Mouse (Mus musculus): ENCODE data around the gene Apobr. TPM values are rescaled to one million over a fixed set of nuclear protein-coding genes. Genes with fewer than 3 reads are reported as not detected.

The Apobr gene
- polyA plus RNA-seq, 1 experiment from 2014 or later = 4.0 TPM

DNA sequence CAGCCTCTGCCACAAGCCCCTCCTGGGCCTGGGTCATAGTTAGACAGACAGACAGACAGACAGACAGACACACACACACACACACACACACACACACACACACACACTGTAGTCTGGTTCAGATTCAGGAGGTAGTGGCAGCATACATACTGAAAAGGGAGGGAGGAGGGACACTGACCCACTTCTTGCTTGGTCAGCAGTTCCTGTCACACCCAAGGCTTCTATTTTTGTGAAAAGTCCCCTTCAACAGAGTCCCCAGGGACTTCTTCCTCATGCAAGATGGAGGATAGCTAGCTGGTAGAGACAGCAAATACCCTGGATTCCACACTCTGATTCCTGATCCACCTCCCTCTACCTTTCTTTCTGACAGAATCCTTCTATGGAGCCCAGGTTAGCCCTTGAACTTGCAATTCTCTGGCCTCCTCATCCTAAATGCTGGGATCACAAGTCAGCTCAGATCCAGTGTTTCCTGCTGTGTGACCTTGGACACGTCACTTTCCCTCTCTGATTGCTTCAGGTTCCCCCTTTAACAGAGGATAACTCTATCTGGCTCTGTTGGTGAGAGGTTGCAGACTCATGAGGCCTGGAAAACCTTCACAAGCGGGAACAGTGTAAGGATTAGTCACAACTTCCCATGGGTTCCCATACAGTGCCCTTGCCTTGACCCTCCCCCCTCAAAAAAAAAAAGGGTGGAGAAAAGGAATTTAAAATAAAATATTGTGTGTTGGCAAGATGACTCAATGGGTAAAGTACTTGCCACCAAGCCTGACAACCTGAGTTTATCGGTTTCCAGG, 41.3 kb downstream of the Apobr start:
- DNase-seq (no peak), ATAC-seq (no peak; the same call in 1 of the 2 replicates)
- H3K27ac ChIP-seq (ENCODE audit: low read depth) = 0 out of 2 replicates have a peak overlapping the region, but pooled peaks have one; percentile 18
- H3K9me3 ChIP-seq (ENCODE audit: low read length) = no peaks in the 10 kb centered on the region
- H3K27me3 ChIP-seq (ENCODE audit: insufficient read depth, low read length) = no peaks in the 10 kb centered on the region
- 0 out of 2 replicates have a peak, but pooled peaks cover 2% of the 10 kb centered on the region for H3K36me3 ChIP-seq (replicated peaks; ENCODE audit: insufficient read depth, low read length)
- H3K9ac ChIP-seq (replicated peaks) = peak overlapping the region; percentile 30; the same call in 1 of the 2 replicates
- TF ChIP-seq CTCF (IDR thresholded peaks at IDR 0.05; ENCODE audit: low read depth) = no peak
- no peak for TF ChIP-seq EP300 (IDR thresholded peaks at IDR 0.05; ENCODE audit: low read depth)
- peaks cover 21% of the 10 kb centered on the region; the same call in 1 of the 2 replicates for H3K4me1 ChIP-seq (ENCODE audit: insufficient read depth)
- H3K4me2 ChIP-seq (ENCODE audit: low read depth, low read length) = peak overlapping the region; percentile 54
- H3K4me3 ChIP-seq (ENCODE audit: low read depth, low read length) = no peak overlapping the region
- WGBS (ENCODE audit: insufficient replicate concordance) = 74% methylated on average over 3 of the region's 3 CpGs

DNA sequence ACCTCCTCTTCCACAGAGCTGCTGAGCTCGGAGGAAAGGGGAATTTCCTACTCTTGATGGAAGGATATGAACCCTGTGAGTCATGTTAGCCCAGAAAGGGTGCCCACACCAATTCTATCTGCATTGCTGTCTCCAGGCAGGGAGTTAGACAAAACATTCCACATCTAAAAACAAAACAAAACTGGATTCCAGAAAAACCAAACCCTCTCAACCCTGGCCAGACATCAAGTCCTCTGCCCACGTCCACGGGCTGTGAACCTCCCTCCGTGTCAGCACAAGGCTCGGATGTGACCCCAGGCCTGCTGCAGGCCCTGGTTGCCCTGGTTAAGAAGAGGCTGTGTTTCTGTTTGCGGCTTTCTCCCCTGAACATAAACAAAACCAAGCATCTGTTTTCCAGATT, 43.4 kb downstream of the Apobr start:
- no peak overlapping the region for H3K4me2 ChIP-seq (ENCODE audit: low read depth, low read length)
- H3K4me3 ChIP-seq (ENCODE audit: low read depth, low read length) = no peak overlapping the region
- no peak overlapping the region for H3K9ac ChIP-seq (replicated peaks)
- WGBS (ENCODE audit: insufficient replicate concordance) = 67% methylated on average over 6 of the region's 6 CpGs
- H3K9me3 ChIP-seq (ENCODE audit: low read length) = no peaks in the 10 kb centered on the region
- no peaks in the 10 kb centered on the region for H3K27me3 ChIP-seq (ENCODE audit: insufficient read depth, low read length)
- DNase-seq = no peak
- no peak overlapping the region for H3K27ac ChIP-seq (ENCODE audit: low read depth)
- H3K4me1 ChIP-seq (ENCODE audit: insufficient read depth) = peaks cover 17% of the 10 kb centered on the region; the same call in 1 of the 2 replicates
- H3K36me3 ChIP-seq (replicated peaks; ENCODE audit: insufficient read depth, low read length) = no peaks in the 10 kb centered on the region
- no peak for ATAC-seq
- TF ChIP-seq CTCF (IDR thresholded peaks at IDR 0.05; ENCODE audit: low read depth) = no peak
- no peak for TF ChIP-seq EP300 (IDR thresholded peaks at IDR 0.05; ENCODE audit: low read depth)

DNA sequence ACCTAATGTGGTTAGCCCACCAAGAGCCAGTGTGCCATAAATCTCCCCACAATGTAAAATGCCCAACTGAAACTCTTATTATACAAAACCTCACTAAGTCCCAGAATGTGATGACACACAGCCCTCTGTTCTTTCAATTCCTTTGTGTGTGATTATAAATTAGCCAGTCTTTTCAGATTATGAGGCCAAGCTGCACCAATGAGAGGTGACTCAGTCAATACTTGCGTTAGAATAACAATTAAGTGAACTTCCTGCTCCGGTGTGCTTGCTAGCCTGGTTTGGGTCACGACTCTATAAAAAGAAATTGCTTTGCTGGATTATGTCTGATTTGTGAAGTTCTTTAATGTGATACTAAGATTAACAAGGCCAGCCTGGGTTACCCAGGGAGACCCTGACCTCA, 45.2 kb downstream of the Apobr start:
- no peak overlapping the region for H3K27ac ChIP-seq (ENCODE audit: low read depth)
- H3K9ac ChIP-seq (replicated peaks) = no peak overlapping the region
- H3K4me1 ChIP-seq (ENCODE audit: insufficient read depth) = peaks cover 10% of the 10 kb centered on the region; the same call in 1 of the 2 replicates
- H3K4me3 ChIP-seq (ENCODE audit: low read depth, low read length) = no peak overlapping the region
- no peaks in the 10 kb centered on the region for H3K9me3 ChIP-seq (ENCODE audit: low read length)
- DNase-seq = no peak
- no peak overlapping the region for H3K4me2 ChIP-seq (ENCODE audit: low read depth, low read length)
- ATAC-seq = no peak
- 35% methylated on average over 3 of the region's 3 CpGs for WGBS (ENCODE audit: insufficient replicate concordance)
- no peak for TF ChIP-seq EP300 (IDR thresholded peaks at IDR 0.05; ENCODE audit: low read depth)
- TF ChIP-seq CTCF (IDR thresholded peaks at IDR 0.05; ENCODE audit: low read depth) = no peak
- H3K27me3 ChIP-seq (ENCODE audit: insufficient read depth, low read length) = no peaks in the 10 kb centered on the region
- no peaks in the 10 kb centered on the region for H3K36me3 ChIP-seq (replicated peaks; ENCODE audit: insufficient read depth, low read length)

DNA sequence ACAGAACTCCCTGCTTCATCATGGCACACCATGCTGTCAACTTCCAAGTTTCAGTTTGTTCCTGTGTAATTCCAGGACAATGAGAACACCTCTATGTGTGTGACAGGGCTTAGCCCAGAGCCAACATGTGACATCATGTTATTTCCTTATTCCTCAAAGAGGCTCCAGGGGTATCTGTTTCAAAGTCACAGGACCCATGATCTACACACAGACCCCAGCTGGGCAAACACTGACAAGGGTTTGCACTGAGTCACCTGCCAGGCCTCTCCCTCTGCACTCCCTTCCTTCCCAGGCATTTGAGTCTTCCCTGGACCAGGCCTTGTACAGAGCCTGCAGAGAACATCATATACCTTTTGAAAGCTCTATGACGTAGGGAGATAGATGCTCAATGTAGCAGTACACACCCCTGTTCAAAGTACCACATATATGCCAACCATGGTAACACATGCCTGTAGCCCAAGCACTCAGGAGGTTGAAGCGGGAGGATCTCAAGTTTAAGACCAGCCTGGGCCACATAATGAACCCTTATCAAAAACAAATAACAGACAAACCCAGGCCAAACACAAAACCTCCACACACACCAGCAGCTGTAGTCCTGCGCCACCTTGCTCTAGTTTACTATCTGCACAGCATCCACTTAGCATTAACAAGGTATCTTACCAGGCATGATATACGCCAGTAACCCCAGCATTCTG, 46.2 kb downstream of the Apobr start, which contains the start of gene Nupr1:
Nupr1 (minus strand) TSS at position 38 of the 695 bp plus-strand sequence.
- H3K36me3 ChIP-seq (replicated peaks; ENCODE audit: insufficient read depth, low read length) = no peaks in the 10 kb centered on the region
- H3K4me2 ChIP-seq (ENCODE audit: low read depth, low read length) = no peak within 1 kb of the TSS
- TF ChIP-seq EP300 (IDR thresholded peaks at IDR 0.05; ENCODE audit: low read depth) (no peak), CTCF (IDR thresholded peaks at IDR 0.05; ENCODE audit: low read depth) (no peak)
- no peak for ATAC-seq
- DNase-seq = no peak
- no peak within 1 kb of the TSS for H3K27ac ChIP-seq (ENCODE audit: low read depth)
- H3K9ac ChIP-seq (replicated peaks) = no peak within 1 kb of the TSS
- H3K4me3 ChIP-seq (ENCODE audit: low read depth, low read length) = no peak within 1 kb of the TSS
- no peaks in the 10 kb centered on the region; the same call in 1 of the 2 replicates for H3K4me1 ChIP-seq (ENCODE audit: insufficient read depth)
- 78% methylated on average over 4 of the region's 4 CpGs for WGBS (ENCODE audit: insufficient replicate concordance)
- H3K27me3 ChIP-seq (ENCODE audit: insufficient read depth, low read length) = no peaks in the 10 kb centered on the region
- no peaks in the 10 kb centered on the region for H3K9me3 ChIP-seq (ENCODE audit: low read length)

DNA sequence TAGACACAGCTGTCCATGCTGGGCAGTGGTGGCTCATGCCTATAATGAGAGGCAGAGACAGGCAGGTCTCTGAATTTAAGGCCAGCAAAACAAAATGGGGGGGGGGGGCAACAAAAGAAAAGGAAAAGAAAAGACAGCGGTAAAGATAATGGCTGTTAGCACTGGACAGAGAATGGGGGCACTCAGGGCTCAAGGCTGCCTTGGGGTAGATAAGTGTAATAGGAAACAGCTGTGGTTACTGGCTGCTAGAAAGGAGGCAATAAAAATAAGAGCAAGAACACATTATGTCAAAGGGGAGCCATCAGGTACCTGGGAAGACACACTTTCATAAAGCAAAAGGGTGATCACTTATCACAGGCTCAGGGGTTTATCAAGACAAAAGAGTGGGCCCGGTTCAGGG, 47.7 kb downstream of the Apobr start:
- ATAC-seq (no peak), DNase-seq (no peak)
- no peak overlapping the region for H3K4me2 ChIP-seq (ENCODE audit: low read depth, low read length)
- H3K9me3 ChIP-seq (ENCODE audit: low read length) = no peaks in the 10 kb centered on the region
- 49% methylated on average over 2 of the region's 2 CpGs for WGBS (ENCODE audit: insufficient replicate concordance)
- TF ChIP-seq CTCF (IDR thresholded peaks at IDR 0.05; ENCODE audit: low read depth) (no peak), EP300 (IDR thresholded peaks at IDR 0.05; ENCODE audit: low read depth) (no peak)
- no peaks in the 10 kb centered on the region for H3K36me3 ChIP-seq (replicated peaks; ENCODE audit: insufficient read depth, low read length)
- H3K27ac ChIP-seq (ENCODE audit: low read depth) = no peak overlapping the region
- H3K4me1 ChIP-seq (ENCODE audit: insufficient read depth) = no peaks in the 10 kb centered on the region; the same call in 1 of the 2 replicates
- H3K9ac ChIP-seq (replicated peaks) = no peak overlapping the region
- no peaks in the 10 kb centered on the region for H3K27me3 ChIP-seq (ENCODE audit: insufficient read depth, low read length)
- H3K4me3 ChIP-seq (ENCODE audit: low read depth, low read length) = no peak overlapping the region

DNA sequence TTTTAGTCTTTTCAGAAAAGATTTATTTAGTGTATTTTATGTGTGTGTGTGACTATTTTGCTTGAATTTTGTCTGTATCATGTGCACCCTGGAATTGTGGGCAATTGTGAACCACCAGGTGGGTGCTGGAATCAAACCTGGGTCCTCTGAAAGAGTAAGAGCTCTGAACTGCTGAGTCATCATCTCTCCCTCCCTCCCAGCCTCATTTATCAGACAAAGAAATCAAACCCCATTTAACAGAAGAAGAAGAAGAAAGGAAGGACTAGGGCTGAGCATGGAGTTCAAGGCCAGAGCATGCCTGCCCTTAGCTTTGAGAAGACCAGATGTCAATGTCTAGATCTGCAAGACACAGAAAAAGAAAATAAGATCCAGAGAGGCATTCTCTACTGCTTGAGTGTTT, 50.6 kb downstream of the Apobr start:
- Histone ChIP-seq H3K4me2 (ENCODE audit: low read depth, low read length) (no peak overlapping the region), H3K27me3 (ENCODE audit: insufficient read depth, low read length) (no peaks in the 10 kb centered on the region), H3K9ac (replicated peaks) (no peak overlapping the region), H3K4me1 (ENCODE audit: insufficient read depth) (no peaks in the 10 kb centered on the region), H3K4me3 (ENCODE audit: low read depth, low read length) (no peak overlapping the region), H3K27ac (ENCODE audit: low read depth) (no peak overlapping the region), H3K9me3 (ENCODE audit: low read length) (no peaks in the 10 kb centered on the region), H3K36me3 (replicated peaks; ENCODE audit: insufficient read depth, low read length) (no peaks in the 10 kb centered on the region)
- no peak for DNase-seq
- no peak for TF ChIP-seq EP300 (IDR thresholded peaks at IDR 0.05; ENCODE audit: low read depth)
- TF ChIP-seq CTCF (IDR thresholded peaks at IDR 0.05; ENCODE audit: low read depth) = no peak
- no peak for ATAC-seq
